Mouse (Mus musculus): ENCODE results near the gene Ubxn7.
A peak's percentile ranks its signal among the peaks of the same experiment; 100 is the strongest.

The Ubxn7 gene

DNA sequence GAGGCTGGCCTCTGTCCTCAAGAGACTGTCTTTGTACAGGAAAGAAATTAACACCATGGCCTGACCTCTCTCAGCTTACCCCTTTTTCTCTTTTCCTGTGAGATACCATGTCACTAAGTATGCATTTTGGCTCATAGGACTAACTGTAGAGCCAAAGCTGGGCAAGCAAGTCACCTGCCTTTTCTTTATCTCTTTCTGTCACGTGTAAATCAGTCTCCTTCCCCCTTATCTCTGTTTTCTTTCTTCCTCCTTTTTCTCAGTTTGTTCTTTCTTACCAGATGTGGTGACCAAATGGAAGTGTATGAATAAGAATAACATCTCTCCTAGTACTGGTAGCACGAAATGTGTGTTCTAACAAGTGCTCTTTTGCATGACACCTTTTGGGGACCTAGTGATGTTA is 52.8 kb downstream of the Ubxn7 start:
- DNase-seq, result no peak

GRCm38 (mm10) chr16:32386826-32387225 is 54.8 kb downstream of the Ubxn7 start:
- DNase-seq, result no peak

DNA sequence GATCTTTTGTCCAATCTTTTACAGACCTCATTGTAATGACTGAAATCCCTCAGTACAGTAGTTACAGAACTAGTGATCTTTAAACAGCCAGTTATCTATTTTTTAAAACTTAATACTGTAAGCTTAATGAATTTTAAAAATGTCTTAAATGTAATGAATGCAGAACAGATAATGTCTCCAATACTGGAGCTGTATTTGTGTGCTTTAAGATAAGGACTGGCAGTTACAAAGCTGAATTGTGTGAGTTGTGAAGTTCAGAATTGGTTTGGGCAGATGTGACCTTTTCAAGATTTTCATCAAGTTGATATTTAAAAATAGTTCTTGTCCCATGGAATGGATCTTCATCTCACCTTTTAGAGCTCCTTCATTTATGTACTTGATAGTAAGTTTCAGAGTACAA is 57.0 kb downstream of the Ubxn7 start:
- DNase-seq, result no peak

- no peak for DNase-seq
These were observed 57.8 kb downstream of the Ubxn7 start for GRCm38 (mm10) chr16:32389841-32390240.

DNA sequence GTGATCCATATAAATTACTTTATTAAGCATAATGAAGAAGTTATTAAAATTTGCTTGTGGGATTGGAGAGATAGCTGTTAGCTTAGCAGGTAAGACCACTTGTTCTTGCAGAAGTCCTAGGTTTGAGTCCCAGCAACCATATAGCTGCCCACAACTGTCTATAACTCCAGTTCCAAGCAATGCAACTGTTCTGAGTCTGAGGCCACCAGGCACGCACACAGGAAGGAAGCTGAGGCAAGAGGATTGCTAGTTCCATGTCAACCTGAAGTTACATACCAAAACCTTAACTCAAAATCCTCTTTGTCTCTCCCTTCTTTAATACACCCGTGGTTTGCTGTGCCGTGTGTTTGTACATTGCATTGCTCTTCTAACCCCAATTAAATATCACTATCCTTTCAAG is 58.8 kb downstream of the Ubxn7 start:
- DNase-seq, result no peak

DNA sequence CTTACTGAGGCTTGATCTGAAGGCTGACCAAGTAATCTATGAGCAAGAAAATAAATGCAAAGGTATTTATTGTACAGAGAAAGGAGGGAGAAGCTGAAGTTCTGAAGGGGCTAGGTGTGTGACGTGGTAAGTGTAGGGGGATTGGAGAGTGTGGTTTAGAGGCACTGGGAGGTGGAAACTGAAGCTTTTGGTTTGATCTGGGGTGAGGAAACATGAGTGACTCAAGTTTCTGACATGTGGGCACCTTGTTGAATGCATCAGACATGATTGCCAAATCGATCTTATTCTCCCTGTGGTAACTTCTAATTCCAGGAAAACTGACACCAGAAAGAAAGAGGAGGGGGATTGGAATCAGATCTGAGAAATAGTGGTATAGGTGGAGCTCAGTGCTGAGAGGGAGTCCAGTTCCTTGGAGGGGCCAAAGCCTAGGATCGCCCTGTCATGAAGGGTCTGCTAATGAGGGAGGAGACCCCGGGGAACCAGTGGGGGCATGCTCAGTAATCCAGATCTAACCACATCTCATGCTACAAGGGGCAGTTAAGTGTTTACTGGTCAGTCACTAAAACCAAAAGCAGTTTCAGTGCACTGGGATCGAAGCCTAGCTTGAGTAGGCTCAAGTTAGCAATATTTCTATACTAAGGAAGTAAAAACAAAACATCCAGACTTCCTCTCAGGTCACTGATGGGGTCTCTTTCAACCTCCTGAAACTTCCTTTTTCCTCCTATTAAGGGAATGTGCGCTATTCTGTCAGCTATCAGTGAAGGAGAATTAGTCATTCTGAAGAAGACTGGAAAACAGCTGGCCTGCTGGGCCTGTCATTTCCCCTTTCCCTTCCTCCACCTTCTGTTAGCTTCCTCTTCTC is 63.9 kb downstream of the Ubxn7 start:
- no peak for DNase-seq

GRCm38 (mm10) chr16:32396541-32396835 is 64.4 kb downstream of the Ubxn7 start:
- DNase-seq, result peak; percentile 7

DNA sequence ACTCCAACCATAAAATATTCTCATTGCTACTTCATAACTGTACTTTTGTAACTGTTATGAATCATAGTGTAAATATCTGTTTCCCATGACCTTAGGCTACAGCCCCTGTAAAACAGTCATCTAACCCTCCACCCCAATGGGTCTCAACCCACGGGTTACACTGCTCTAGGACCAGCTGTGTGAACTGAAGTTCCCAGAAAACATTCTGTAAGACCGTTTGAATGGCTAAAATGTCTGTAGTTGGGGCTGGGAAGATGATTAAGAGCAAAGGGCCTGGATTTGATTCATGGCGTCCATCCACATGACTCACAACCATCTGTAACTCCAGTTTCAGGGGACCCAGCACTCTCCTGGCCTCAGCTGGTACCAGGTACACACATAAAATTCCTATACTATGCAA is 66.1 kb downstream of the Ubxn7 start:
- DNase-seq, result no peak

DNA sequence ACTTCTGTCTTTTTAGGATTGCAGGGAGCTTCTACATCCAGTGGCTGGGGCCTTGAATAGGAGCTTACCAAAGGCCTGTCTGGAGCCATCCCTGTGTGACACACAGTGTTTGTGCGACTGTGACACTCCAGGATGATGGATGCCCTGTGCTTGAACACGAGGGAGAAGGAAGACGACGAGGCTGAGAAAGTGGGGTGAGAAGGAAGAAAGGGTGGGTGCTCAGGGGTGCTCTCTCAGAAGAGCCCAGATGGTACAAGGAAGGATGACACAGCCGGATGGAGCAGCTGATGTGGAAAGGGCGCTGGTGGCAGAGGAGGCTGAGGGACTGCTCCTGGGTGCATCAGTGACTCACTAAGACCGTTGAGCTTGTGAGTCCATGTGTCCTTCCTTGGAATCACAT is 68.2 kb downstream of the Ubxn7 start, which contains the start of gene Tm4sf19:
Gene Tm4sf19 (plus strand): TSS at position 240 of the 400 bp plus-strand sequence.
- no peak for DNase-seq

GRCm38 (mm10) chr16:32401335-32401965 is 69.4 kb downstream of the Ubxn7 start:
- DNase-seq, result no peak

GRCm38 (mm10) chr16:32402818-32403217 is 70.8 kb downstream of the Ubxn7 start:
- no peak for DNase-seq

DNA sequence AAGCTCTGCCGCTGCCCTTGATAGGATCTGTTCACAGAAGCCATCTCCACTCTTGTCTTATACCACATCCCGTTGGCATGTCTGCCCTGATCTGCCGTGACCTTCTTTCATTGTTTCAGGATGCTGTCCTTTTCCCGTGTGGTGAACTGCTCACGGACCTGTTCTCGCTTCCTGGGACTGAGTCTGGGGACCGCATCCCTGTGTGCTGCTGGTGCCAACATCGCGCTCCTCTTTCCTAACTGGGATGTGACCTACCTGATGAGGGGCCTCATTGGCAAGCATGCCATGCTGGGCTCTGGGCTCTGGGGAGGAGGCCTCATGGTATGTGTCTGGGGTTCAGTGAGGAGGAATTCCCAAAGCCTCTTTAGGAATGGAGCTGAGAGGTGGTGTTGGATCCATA is 73.7 kb downstream of the Ubxn7 start:
- no peak for DNase-seq

DNA sequence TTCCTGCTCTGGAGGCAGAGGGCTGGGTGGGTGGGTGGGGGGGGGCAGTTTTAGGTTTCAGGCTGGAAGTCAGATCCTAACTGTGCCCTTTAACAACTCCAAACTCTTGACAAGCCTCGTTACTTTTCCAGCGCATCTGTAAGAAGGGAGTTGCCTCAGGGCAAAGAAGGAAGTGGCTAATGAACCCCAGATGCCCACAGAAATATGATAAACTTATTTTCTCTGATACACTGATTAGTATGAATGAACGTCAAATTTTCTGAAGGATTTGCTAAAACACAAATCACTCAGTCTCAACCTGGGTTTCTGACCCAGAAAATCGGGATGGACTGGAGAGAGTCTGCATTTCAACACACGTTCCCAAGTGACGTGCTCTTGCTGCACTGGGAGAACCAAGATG is 74.6 kb downstream of the Ubxn7 start:
- DNase-seq, result no peak

- no peak for DNase-seq
These were observed 75.7 kb downstream of the Ubxn7 start for GRCm38 (mm10) chr16:32407730-32408129.

DNA sequence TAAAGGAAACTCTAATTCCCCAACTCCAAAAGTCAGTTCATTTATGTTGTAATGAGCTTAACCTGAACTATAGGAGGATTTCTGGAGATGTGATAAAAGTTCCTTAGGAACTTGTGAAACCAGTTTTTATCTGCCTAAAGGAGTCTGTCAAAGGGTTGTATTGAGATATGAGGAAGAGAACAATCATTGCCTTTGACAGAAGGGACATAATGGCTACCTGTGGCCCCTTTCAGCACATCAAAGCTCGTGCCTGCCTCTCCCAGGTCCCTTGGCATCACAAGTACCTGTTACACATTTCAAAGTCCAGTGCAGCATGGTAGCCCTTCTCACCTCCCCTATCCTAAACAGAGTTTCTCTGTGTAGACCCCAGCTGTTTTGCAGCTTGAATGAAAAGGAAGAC is 85.4 kb downstream of the Ubxn7 start:
- no peak for DNase-seq

DNA sequence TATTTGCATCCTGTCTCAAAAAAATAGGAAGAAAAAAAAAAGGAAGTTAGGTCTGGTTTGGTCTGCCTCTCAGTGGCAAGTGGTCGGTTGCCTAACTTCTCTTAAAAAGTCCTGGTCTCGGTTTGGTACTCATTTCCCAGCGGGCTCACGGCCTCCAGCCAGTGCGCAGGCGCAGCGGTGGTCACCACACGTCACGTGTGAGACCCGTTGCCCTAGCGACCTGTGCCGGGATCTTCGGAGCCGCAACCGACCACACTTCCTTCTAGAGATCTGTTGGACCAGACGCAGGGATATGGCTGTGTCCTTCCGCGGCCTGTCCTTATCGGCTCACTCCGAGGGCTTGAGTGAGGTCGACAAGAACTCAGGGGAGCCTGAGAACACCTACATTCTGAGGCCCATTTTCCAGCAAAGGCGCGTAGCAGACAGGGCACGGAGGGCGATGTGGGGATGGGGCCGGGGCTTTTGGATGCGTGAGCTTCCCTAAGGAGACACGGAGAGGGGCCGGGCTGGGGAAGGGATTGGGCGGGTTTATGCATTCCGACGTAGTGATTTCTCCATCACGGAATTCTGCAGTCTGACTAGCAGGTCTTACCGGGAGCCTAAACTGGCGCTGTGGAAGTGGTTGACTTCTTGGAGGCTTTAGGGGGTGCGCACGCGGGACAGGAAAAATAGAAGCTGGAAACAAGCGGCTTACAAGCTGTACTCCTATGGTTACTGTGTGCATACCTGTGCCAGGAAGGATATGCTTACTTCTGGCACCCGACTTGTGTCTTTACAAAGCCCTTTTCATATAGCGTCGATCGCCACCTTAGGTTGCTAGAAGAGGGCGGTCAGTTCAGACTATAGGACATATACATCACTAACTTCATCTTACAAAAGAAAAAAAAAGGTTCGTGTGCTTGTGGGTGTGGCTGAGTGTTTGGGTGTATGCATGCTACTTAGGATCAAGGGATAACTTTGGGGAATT is 87.7 kb downstream of the Ubxn7 start, which contains the start of gene Tctex1d2:
Gene Tctex1d2 (plus strand): TSS at position 186 of the 967 bp plus-strand sequence.
- peak; percentile 97 for DNase-seq

DNA sequence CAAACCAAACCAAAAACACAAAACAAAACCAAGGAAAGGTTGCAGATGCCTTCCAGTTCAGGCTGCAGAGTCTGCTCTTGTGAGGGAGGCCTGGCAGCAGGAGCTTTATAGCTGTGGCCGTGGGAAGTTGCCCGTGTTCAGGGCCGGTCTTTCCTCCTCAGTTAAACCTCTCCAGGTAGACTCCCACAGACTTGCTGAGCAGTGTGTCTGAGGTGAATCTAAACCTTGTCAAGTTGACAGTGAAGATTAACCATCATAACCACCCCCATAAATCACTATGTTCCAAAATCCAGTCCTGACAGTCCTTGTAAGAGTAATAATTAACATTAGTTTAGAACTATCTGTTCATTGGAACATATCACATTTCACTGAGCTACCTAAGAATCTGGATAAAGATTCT is 95.4 kb downstream of the Ubxn7 start:
- no peak for DNase-seq

DNA sequence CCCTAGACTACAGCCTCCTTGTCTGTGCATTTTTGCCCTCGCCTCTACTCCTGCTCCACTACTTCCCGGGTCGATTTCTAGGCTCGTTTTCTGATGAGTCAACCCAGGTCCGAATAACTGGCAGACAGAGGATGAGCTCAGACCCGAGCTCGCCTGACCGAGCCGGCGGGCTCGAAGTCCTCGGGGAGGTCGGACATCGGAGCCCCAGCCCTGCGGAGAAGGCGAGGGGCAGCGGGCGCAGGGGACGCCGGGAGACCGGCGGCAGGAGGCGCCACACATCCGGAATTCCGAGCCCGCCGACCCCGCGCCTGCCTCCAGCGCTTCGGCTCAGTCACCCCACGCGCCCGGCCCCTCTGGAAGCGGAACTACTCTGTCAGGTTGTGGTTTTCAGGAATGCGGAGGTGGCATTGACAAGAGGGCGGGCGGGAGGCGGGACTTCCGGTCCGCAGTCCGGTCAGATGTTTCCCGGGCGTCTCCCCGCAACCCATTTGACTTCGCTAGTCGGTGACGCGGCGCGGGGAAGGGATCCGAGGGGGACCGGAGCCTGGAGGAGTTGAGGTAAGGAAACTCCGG is 98.5 kb downstream of the Ubxn7 start, which contains the start of gene Pcyt1a:
Gene Pcyt1a (plus strand): TSS at position 448 of the 573 bp plus-strand sequence.
- DNase-seq, result peak; percentile 96

DNA sequence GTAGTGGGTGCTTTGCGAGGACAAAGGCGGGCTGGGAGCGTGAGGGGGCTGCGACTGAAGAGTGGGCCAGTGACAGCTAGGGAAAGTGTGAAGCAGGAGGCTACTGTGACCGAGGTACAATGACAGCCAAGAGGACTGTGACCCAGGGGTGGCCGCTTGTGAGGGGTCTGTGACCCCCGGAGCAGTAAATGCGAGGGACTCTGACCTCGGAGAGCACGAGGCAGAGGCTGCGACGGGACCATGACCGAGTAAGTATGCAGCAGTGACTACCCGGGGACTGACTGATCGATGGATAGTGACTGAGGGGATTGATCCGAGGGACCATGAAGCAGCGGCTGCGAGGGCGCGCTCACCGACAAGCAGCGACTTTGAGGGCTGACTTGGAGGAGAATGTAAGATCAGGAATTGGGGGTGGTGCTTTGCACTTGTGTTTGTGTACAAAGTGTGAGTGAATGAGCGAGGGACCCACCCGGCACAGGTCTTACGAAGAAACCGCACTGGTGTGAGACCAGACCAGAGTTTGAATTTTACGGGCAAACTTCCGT is 99.1 kb downstream of the Ubxn7 start:
- DNase-seq, result no peak

DNA sequence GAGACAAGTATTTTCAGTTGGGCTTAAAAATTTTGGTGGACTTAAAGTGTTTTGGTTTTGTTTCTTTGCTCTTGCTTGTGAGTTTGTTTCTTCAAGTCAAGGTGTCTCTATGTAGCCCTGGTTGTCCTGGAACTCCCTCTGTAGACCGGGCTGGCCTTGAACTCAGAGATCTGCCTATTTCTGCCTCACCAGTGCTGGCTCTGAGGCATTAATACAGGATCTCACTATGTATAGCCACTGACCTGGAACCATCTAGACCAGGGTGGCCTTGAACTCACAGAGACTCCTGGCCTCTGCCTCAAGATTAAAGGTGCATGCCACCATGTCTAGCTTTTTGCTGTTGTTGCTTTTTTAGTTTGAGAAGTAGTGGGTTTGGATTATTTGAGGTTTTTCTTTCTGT is 99.9 kb downstream of the Ubxn7 start:
- DNase-seq, result no peak

DNA sequence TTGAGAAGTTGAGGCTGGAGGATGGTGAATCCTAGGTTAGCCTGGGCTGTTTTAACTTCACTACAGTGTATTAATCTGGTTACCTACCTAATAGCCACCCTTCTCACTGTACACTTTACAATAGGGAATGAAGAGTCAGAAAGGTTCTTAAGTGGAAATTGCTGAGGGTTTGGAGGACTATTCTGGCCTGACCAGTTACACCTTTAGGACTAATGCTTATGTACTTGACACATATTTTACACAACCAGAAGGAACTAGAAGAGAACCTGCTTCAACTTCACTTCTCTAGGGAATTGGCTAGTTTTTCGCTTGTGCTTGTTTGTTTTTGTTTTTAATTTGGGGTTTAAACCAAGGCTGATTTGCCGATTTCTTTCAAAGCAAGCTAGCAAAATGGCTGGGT is 101.1 kb downstream of the Ubxn7 start:
- DNase-seq, result no peak

GRCm38 (mm10) chr16:32434066-32434465 is 102.0 kb downstream of the Ubxn7 start:
- no peak for DNase-seq

DNA sequence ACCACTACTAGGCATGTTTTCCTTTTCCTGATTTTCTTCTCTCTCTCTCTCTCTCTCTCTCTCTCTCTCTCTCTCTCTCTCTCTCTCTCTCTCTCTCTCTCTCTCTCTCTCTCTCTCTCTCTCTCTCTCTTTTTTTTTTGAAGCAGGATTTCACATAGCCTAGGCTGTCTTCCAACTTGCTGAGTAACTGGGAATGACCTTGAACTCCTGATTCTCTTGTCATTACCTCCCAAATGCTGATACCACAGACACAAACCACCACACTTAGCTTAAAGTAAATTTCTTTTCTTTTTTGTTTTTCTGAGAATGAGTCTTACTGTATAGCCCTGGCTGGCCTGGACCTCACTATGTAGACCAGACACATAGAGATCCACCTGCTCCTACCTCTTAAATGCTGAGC is 102.6 kb downstream of the Ubxn7 start:
- no peak for DNase-seq
